Mouse (Mus musculus): ENCODE data around the gene Gga3.

Gene Gga3

GRCm38 (mm10) chr11:115555717-115556116 is 48.1 kb downstream of the Gga3 start:
- DNase-seq (ENCODE audit: low read depth): no peak

- peak; percentile 65 for DNase-seq (ENCODE audit: low read depth)
These were observed 51.1 kb downstream of the Gga3 start for GRCm38 (mm10) chr11:115552783-115553182.

- no peak for DNase-seq (ENCODE audit: low read depth)
These were observed 60.3 kb downstream of the Gga3 start for GRCm38 (mm10) chr11:115543571-115543970.

GRCm38 (mm10) chr11:115538045-115538444 is 65.8 kb downstream of the Gga3 start:
- DNase-seq (ENCODE audit: low read depth): peak; percentile 59

- DNase-seq (ENCODE audit: low read depth): no peak
These were observed 66.8 kb downstream of the Gga3 start for GRCm38 (mm10) chr11:115536856-115537568.

GRCm38 (mm10) chr11:115536038-115536681 is 67.7 kb downstream of the Gga3 start, which contains the start of gene Sumo2:
TSS of gene Sumo2 (minus strand) at chr11:115536276.
- peak; percentile 99 for DNase-seq (ENCODE audit: low read depth)

- peak; percentile 84 for DNase-seq (ENCODE audit: low read depth)
These were observed 68.3 kb downstream of the Gga3 start for GRCm38 (mm10) chr11:115535401-115536037.

GRCm38 (mm10) chr11:115534759-115535371 is 69.0 kb downstream of the Gga3 start:
- DNase-seq (ENCODE audit: low read depth): peak; percentile 37
